Mouse (Mus musculus) kidney, postnatal 0 days (tissue): ENCODE data around the gene Gamt. TPM values are rescaled to one million over a fixed set of nuclear protein-coding genes. Genes with fewer than 3 reads are reported as not detected.
A peak's percentile ranks its signal among the peaks of the same experiment; 100 is the strongest.

Experiments
- ATAC-seq: fragments of 200-750 bp; cut with Nextera tagmentation; replicated peaks from 2 replicates; pipeline ENCODE4 v1.8.0; 2017; ENCODE audit warnings: low read depth, moderate number of reproducible peaks, moderate TSS enrichment, moderate library complexity; ENCODE audit not compliant: low FRiP score
- DNase-seq: peaks from one replicate; pipeline ENCODE4 v3.0.0-alpha.2; 2016; ENCODE audit warnings: low spot score
- H3K27ac ChIP-seq: fragments of 300-500 bp; sonication (generic); 2 replicates; pipeline ENCODE4 v1.5.1; 2014; ENCODE audit warnings: mild to moderate bottlenecking
- H3K27me3 ChIP-seq: fragments of 300-500 bp; sonication (generic); 2 replicates; pipeline ENCODE4 v1.6.1; 2014; ENCODE audit warnings: low read length, mixed read lengths; ENCODE audit not compliant: insufficient read depth
- H3K36me3 ChIP-seq: fragments of 300-500 bp; sonication (generic); 2 replicates; pipeline ENCODE4 v1.6.1; 2014; ENCODE audit warnings: low read length, mixed read lengths; ENCODE audit not compliant: insufficient read depth
- H3K4me1 ChIP-seq: fragments of 300-500 bp; sonication (generic); replicated peaks from 2 replicates; pipeline ENCODE4 v1.6.1; 2014; ENCODE audit warnings: antibody characterized with exemption, low read length, mixed read lengths; ENCODE audit not compliant: insufficient read depth
- H3K4me2 ChIP-seq: fragments of 300-500 bp; sonication (generic); 2 replicates; pipeline ENCODE4 v1.6.1; 2014; ENCODE audit warnings: mild to moderate bottlenecking, low read length, moderate library complexity, mixed read lengths
- H3K4me3 ChIP-seq: fragments of 300-500 bp; sonication (generic); replicated peaks from 2 replicates; pipeline ENCODE4 v1.5.1; 2014; ENCODE audit warnings: low read depth, low read length
- H3K9ac ChIP-seq: fragments of 300-500 bp; sonication (generic); 2 replicates; pipeline ENCODE4 v1.6.1; 2014; ENCODE audit warnings: low read depth, low read length
- H3K9me3 ChIP-seq: fragments of 300-500 bp; sonication (generic); replicated peaks from 2 replicates; pipeline ENCODE4 v1.6.1; 2016; ENCODE audit warnings: low read length, inconsistent platforms, mixed read lengths
- CTCF ChIP-seq: IDR thresholded peaks from 2 replicates; pipeline ENCODE4 v1.5.1; 2016; ENCODE audit warnings: antibody characterized with exemption, low read depth, mild to moderate bottlenecking, moderate library complexity
- WGBS: fragments of 180-500 bp; shearing (Covaris S2); extraction: QIAGEN DNeasy Blood & Tissue Kit; methylation state at CpG from one replicate; pipeline ENCODE4 v1.1.7; 2014; 5-methylcytosine and 5-hydroxymethylcytosine counted together
- polyA plus RNA-seq: library from polyadenylated mRNA; unstranded; fragments of >200 nt; fragmentation: Nextera tagmentation; extraction: Ambion mirVana; gene quantifications from 2 replicates; pipeline ENCODE4 v1.2.1, GENCODE M21; 2015

Gene Gamt
- polyA plus RNA-seq, 1 experiment from 2014 or later = 25.5 TPM

GRCm38 (mm10) chr10:80261585-80261968 is 765 bp upstream of the Gamt start:
- Histone ChIP-seq H3K9ac (peak overlapping the region; percentile 64), H3K27ac (peak overlapping the region; percentile 97), H3K4me1 (peaks cover 23% of the 10 kb centered on the region), H3K27me3 (no peaks in the 10 kb centered on the region), H3K9me3 (no peaks in the 10 kb centered on the region), H3K4me2 (peak overlapping the region; percentile 81), H3K4me3 (peak overlapping the region; percentile 43), H3K36me3 (peaks cover 17% of the 10 kb centered on the region; the same call in 1 of the 2 replicates)
- ATAC-seq = peak; percentile 76
- peak; percentile 99 for DNase-seq
- TF ChIP-seq CTCF = no peak
- WGBS = under 1% methylated on average over 14 of the region's 14 CpGs

DNA sequence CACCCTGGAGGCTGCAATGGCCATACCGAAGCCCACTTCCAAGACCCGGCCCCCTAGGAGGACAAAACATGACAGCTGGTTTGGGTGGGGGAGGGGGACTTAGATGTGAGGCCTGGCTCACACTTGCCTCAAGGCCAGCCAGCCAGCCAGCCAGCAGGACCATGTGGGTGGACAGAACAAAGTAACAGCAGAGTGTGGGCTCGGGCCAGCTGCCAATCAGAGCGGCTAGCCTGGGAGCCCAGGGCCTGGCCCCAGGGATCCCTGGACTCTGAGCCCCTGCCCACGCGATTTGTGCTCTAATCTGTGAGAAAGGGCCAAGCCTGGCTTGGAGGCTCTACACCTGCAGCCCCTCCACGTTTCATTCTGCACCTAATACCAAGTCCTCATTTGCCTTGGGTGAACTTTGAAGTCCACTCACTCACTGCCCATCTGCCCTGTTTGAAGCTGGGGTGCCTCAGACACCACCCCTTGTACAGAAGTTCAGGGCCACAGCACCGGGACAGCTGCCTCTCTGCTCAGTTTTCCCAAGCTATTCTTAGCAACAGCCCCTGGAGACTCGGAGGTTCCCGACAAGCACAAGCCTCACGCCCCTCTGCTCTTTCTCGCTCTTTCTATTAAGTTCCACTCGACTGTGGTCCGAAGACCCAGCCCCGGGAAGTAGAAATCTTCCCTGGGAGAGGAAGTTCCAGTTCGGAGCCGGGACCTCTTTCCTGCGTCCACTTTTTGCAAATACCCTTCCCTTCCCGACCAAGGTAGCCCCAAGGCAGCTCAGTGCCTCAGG is 761 bp downstream of the Gamt start:
- H3K36me3 ChIP-seq = peaks cover 30% of the 10 kb centered on the region
- peak; percentile 51 for DNase-seq
- no peak for TF ChIP-seq CTCF
- peak overlapping the region; percentile 43 for H3K4me3 ChIP-seq
- H3K9ac ChIP-seq = peak overlapping the region; percentile 64
- WGBS = 5% methylated on average over 19 of the region's 19 CpGs
- H3K9me3 ChIP-seq = no peaks in the 10 kb centered on the region
- H3K27ac ChIP-seq = peak overlapping the region; percentile 97
- H3K27me3 ChIP-seq = no peaks in the 10 kb centered on the region
- ATAC-seq = no peak
- peak overlapping the region; percentile 81 for H3K4me2 ChIP-seq
- peaks cover 15% of the 10 kb centered on the region for H3K4me1 ChIP-seq

- WGBS = 68% methylated on average over 6 of the region's 6 CpGs
- H3K27me3 ChIP-seq = no peaks in the 10 kb centered on the region
- H3K27ac ChIP-seq = no peak overlapping the region
- peaks cover 15% of the 10 kb centered on the region for H3K4me1 ChIP-seq
- no peak for ATAC-seq
- no peak for DNase-seq
- H3K36me3 ChIP-seq = peaks cover 35% of the 10 kb centered on the region
- no peak overlapping the region for H3K9ac ChIP-seq
- TF ChIP-seq CTCF = no peak
- H3K4me3 ChIP-seq = no peak overlapping the region
- H3K9me3 ChIP-seq = no peaks in the 10 kb centered on the region
- H3K4me2 ChIP-seq = peak overlapping the region; percentile 81
Observed at GRCm38 (mm10) chr10:80259463-80259805, 1.4 kb downstream of the Gamt start.

DNA sequence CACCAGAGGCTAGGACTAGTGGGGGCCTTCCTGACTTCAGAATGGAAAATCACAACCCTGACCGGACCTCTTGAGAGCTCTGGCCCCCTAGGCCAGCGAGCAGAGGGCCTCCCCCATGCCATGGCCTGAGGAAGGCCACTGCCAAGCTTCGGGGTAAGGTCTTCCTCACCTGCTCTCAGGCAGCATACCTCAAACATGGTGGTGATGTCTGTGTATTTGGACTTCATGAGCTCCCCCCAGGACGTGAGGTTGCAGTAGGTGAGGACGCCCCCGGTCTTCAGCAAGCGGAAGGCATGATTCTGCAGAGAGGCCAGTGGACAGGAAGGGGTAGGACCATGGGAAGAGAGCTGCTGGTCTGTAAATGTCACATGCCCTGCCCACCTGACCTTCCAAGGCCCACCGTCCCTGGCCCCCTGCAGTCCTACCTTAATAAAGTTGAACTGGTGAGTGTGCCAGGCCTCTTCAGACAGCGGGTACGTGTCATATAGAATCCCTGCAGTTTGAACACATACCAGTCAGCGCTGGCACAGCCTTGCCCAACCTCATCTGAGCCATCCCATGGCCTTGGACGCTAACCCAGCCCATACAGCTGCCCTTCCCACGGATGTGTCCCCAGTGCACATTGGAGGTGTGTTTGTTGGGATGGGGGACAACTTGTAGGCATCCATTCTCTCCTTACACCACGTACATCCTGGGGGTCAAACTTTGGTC is 1.9 kb downstream of the Gamt start:
- Histone ChIP-seq H3K4me2 (no peak overlapping the region), H3K9me3 (no peaks in the 10 kb centered on the region), H3K4me3 (no peak overlapping the region), H3K27me3 (no peaks in the 10 kb centered on the region), H3K4me1 (peaks cover 15% of the 10 kb centered on the region), H3K27ac (no peak overlapping the region), H3K36me3 (peaks cover 39% of the 10 kb centered on the region), H3K9ac (no peak overlapping the region)
- 89% methylated on average over 14 of the region's 14 CpGs for WGBS
- ATAC-seq (no peak), DNase-seq (no peak)
- TF ChIP-seq CTCF = no peak

GRCm38 (mm10) chr10:80257936-80258335 is 2.9 kb downstream of the Gamt start:
- no peak for DNase-seq
- Histone ChIP-seq H3K9ac (no peak overlapping the region), H3K27ac (no peak overlapping the region), H3K36me3 (peaks cover 45% of the 10 kb centered on the region), H3K4me3 (no peak overlapping the region), H3K27me3 (no peaks in the 10 kb centered on the region), H3K9me3 (no peaks in the 10 kb centered on the region), H3K4me1 (peaks cover 15% of the 10 kb centered on the region), H3K4me2 (no peak overlapping the region)
- WGBS = 72% methylated on average over 2 of the region's 2 CpGs
- no peak for ATAC-seq
- no peak for TF ChIP-seq CTCF

DNA sequence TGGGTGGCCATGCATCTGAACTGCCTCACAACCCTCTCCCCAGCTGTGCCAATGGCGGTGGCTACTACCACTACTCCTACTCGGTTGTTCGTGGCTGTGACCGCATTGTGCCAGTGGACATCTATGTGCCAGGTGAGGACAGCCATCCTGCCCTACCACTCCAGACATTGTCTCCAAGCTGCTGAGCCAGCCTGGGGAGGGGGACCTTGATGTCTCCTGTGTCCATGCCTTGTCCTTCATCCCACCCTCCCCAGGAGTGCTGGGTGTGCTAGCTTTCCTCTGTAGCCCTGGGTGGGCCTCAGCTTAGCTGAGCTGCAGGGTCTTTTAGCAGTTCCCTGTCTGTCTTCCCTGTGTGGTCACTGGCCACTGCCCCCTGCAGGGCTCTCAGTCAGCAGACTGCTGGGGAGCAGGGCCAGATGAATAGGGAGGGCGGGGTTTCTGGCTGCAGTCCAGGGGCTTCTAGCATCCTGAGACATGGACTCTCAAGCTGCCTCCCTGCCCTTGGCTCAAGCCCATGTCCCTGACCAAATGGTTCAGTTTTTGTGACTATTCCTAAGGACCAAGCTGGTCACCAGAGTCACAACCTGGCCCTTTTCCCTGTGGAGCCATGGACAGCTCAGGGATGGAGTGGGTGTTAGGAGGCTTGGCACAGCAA is 4.8 kb downstream of the Gamt start:
- H3K27me3 ChIP-seq = no peaks in the 10 kb centered on the region
- no peak overlapping the region for H3K9ac ChIP-seq
- WGBS = 92% methylated on average over 5 of the region's 5 CpGs
- TF ChIP-seq CTCF = no peak
- H3K36me3 ChIP-seq = peaks cover 45% of the 10 kb centered on the region
- H3K4me2 ChIP-seq = no peak overlapping the region
- DNase-seq (no peak), ATAC-seq (no peak)
- H3K4me3 ChIP-seq = no peak overlapping the region
- H3K9me3 ChIP-seq = no peaks in the 10 kb centered on the region
- H3K4me1 ChIP-seq = peaks cover 11% of the 10 kb centered on the region
- H3K27ac ChIP-seq = no peak overlapping the region
